Mouse (Mus musculus) olfactory bulb, adult 2 months (tissue): ENCODE data around the gene Cbfa2t2.

ENCODE experiments used
- CTCF ChIP-seq: fragments of 200-500 bp; IDR thresholded peaks from 2 replicates; pipeline ENCODE4 v1.5.1; 2012; ENCODE audit warnings: low read depth, mild to moderate bottlenecking, low read length, moderate library complexity; ENCODE audit not compliant: insufficient read depth
- POLR2A ChIP-seq: fragments of 200-500 bp; IDR thresholded peaks from 2 replicates; pipeline ENCODE4 v1.6.1; 2012; ENCODE audit warnings: mild to moderate bottlenecking, low read depth, low read length, moderate library complexity; ENCODE audit not compliant: insufficient read depth

- TF ChIP-seq POLR2A (no peak), CTCF (no peak)
These were observed 115.6 kb downstream of the Cbfa2t2 start for GRCm38 (mm10) chr2:154551927-154552326.
